Mouse (Mus musculus) C2C12 (cell line): ENCODE results near the gene Trp53.
A peak's percentile ranks its signal among the peaks of the same experiment; 100 is the strongest.

Experiments
- CTCF ChIP-seq: IDR thresholded peaks from one replicate; pipeline ENCODE4 v1.5.1; 2011; ENCODE audit not compliant: control insufficient read depth, insufficient read depth, insufficient read length
- MAX ChIP-seq: IDR thresholded peaks from one replicate; pipeline ENCODE4 v1.6.1; 2011; ENCODE audit warnings: mild to moderate bottlenecking, control low read depth
- MYOG ChIP-seq: IDR thresholded peaks from one replicate; pipeline ENCODE4 v1.6.1; 2011; ENCODE audit not compliant: control insufficient read depth, insufficient read length; ENCODE audit errors: extremely low read depth

DNA sequence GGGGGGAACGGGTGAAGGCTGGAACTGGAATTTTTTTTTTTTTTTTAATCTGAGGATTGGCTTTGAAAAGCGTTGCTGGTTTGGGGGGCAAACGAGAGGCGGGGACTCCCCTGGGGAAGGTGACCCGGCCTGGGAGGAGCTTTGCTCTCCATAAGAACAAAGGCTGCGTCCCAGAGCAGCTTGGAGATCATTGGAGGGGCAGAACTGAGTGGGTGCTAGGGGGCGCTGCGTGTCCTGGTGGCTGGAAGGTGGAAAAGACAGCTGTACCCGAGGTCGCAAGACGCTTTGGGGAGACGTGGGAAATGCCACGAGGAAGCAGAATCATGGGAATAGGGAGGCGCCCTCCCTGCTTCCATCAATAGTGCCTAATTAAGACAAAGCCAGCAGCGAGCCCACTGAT is 33.1 kb upstream of the Trp53 start:
- TF ChIP-seq CTCF = peak; percentile 67
- no peak for TF ChIP-seq MYOG
- TF ChIP-seq MAX = no peak
